Mouse (Mus musculus) heart, adult 18-20 months (tissue): Measurements from ENCODE around the gene Habp2. TPM values are rescaled to one million over a fixed set of nuclear protein-coding genes. Genes with fewer than 3 reads are reported as not detected.

Experiments
- DNase-seq, 2 experiments: peaks; one replicate each; pipeline ENCODE4 v3.0.0; 2021 to 2022; ENCODE audit warnings: mixed read lengths in 1 of 2
- long read RNA-seq, 2 experiments: library from polyadenylated mRNA; stranded (forward); transcript quantifications; one replicate each; pipeline ENCODE4 v2.0.0; 2021
- total RNA-seq, 2 experiments: library from RNA; stranded (reverse); gene quantifications; 2 replicates each; pipeline ENCODE4 v1.2.3; 2021

Gene Habp2
- not detected for total RNA-seq
- long read RNA-seq, experiment 1 = 0 reads
- long read RNA-seq, experiment 2 = 0 reads

- DNase-seq = no peak
Measured at GRCm38 (mm10) chr19:56286866-56287265, at the start of gene Habp2. Gene Habp2, plus strand, starts transcription at chr19:56287137.

GRCm38 (mm10) chr19:56238501-56238900 lies 48.4 kb upstream of the Habp2 start:
- DNase-seq = no peak

- DNase-seq = no peak
Measured at GRCm38 (mm10) chr19:56245201-56245600, 41.7 kb upstream of the Habp2 start.

- DNase-seq = peak in 1 of 2 experiments; percentile 8
Measured at GRCm38 (mm10) chr19:56252815-56253214, 34.1 kb upstream of the Habp2 start.

- peak; percentile 37 for DNase-seq
Measured at GRCm38 (mm10) chr19:56253271-56253670, 33.7 kb upstream of the Habp2 start.

- peak; percentile 6 to 20 for DNase-seq
Measured at GRCm38 (mm10) chr19:56254751-56255150, 32.2 kb upstream of the Habp2 start.

- peak; percentile 10 to 67 for DNase-seq
Measured at GRCm38 (mm10) chr19:56255506-56255905, 31.4 kb upstream of the Habp2 start.

- no peak for DNase-seq
Measured at GRCm38 (mm10) chr19:56256235-56256634, 30.7 kb upstream of the Habp2 start.

- no peak for DNase-seq
Measured at GRCm38 (mm10) chr19:56256741-56257140, 30.2 kb upstream of the Habp2 start.

GRCm38 (mm10) chr19:56263696-56264095 lies 23.2 kb upstream of the Habp2 start:
- no peak for DNase-seq

- no peak for DNase-seq
Measured at GRCm38 (mm10) chr19:56264175-56264574, 22.8 kb upstream of the Habp2 start.

- no peak for DNase-seq
Measured at GRCm38 (mm10) chr19:56265149-56265548, 21.8 kb upstream of the Habp2 start.

GRCm38 (mm10) chr19:56272081-56272480 lies 14.9 kb upstream of the Habp2 start:
- no peak for DNase-seq

- no peak for DNase-seq
Measured at GRCm38 (mm10) chr19:56277140-56277804, 9.7 kb upstream of the Habp2 start.

GRCm38 (mm10) chr19:56277951-56278350 lies 9.0 kb upstream of the Habp2 start:
- no peak for DNase-seq

GRCm38 (mm10) chr19:56278366-56278765 lies 8.6 kb upstream of the Habp2 start:
- no peak for DNase-seq

GRCm38 (mm10) chr19:56285222-56285621 lies 1.7 kb upstream of the Habp2 start:
- DNase-seq = no peak

- DNase-seq = no peak
Measured at GRCm38 (mm10) chr19:56287580-56288367, 837 bp downstream of the Habp2 start.

GRCm38 (mm10) chr19:56288436-56288835 lies 1.5 kb downstream of the Habp2 start:
- no peak for DNase-seq

- DNase-seq = no peak
Measured at GRCm38 (mm10) chr19:56289642-56290041, 2.7 kb downstream of the Habp2 start.

GRCm38 (mm10) chr19:56291898-56292297 lies 5.0 kb downstream of the Habp2 start:
- peak; percentile 18 to 36 for DNase-seq

- DNase-seq = no peak
Measured at GRCm38 (mm10) chr19:56292335-56292734, 5.4 kb downstream of the Habp2 start.

GRCm38 (mm10) chr19:56294654-56295399 lies 7.9 kb downstream of the Habp2 start:
- DNase-seq = peak; percentile 68 to 82
